Mouse (Mus musculus): ENCODE measurements at regions not wholly inside any gene's neighbourhood (a gene's known extent, or its start where the extent isn't known, plus 50 kb on each side); places are given as distances from the start of the nearest gene placed in this dataset.

GRCm38 (mm10) chrX:23556271-23556670, 136.6 kb upstream of the Wdr44 start:
- no peak for DNase-seq (ENCODE audit: low spot score in 2 of 2)

- peak; percentile 1 to 55 for DNase-seq (ENCODE audit: low spot score in 2 of 2)
Observed at GRCm38 (mm10) chrX:23565581-23565980, 127.3 kb upstream of the Wdr44 start.

Data from layer of hippocampus, postnatal 14 days (tissue).